Mouse (Mus musculus): ENCODE data around the gene Fam83c.

Gene Fam83c

DNA sequence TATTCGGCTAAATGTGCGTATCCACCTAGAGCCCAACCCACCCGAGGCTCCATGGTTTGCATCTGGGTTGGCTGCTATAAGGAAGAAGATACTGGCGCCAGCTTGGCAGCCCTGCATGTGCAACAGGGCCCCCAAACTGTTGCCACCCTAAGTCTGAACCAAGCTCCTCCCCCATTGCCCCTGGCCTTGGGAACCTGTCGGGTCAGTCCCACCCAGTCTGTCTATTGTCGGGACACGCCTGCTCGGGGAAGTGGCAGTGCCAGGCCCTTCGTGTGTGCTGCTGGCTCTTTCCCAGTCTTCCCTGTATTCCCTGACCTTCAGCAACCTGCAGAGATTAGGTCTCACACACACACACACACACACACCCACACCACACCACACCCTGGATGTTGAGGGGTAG is at the start of gene Fam83c:
Gene Fam83c (minus strand): TSS at position 123 of the 400 bp plus-strand sequence.
- no peak for DNase-seq (ENCODE audit: low read depth)

- DNase-seq (ENCODE audit: low read depth), result no peak
These were observed 47.4 kb upstream of the Fam83c start for GRCm38 (mm10) chr2:155882087-155882486.

- DNase-seq (ENCODE audit: low read depth), result peak; percentile 93
These were observed 44.6 kb upstream of the Fam83c start for GRCm38 (mm10) chr2:155878964-155879876.

- peak; percentile 22 for DNase-seq (ENCODE audit: low read depth)
These were observed 39.0 kb upstream of the Fam83c start for GRCm38 (mm10) chr2:155873636-155874035.

DNA sequence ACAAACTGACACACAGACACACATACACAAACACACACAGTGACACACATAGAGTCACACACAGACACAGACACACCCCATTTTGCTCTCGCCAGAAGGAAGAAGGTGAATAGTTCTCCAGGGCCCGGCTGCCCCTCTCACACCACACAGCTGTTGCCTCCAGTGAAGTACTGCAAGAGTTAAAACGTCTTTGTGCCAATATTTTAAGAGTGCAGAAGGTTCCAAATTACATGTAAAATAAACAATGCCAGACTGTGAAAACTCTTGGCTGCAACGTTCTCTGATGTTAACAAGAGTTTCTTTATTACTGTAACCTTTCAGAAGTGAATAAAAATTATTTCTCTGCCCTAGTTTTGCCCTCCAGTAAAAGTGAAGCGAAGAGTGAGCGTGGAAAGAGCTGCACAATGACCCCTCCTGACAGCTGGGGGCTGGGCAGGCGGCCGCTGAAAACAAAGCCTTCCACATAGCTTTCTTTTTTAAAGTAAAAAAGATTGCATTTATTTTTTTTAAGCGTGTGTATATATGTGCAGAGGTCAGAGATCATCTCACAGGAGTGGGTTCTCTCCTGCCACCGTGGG is 38.4 kb upstream of the Fam83c start:
- DNase-seq (ENCODE audit: low read depth), result peak; percentile 51

DNA sequence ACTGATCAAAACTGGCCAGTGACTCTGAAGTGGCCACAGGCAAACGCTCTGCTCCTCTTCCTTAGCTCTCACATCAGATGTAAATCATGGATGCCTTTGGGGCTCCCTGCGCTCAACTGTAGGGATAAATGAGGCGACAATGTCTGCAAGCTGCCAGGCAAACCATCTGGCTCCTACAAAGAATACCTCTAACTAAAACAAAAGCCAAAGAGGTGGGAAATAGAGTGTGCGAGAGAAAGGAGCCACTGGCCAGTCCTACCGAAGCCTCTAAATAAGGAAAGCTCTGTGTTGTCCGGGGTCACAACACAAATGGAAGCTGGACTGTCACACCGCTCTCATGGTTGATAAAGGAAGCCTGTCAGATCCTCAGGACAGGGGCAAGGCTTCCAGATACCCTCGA is 37.8 kb upstream of the Fam83c start:
- no peak for DNase-seq (ENCODE audit: low read depth)

DNA sequence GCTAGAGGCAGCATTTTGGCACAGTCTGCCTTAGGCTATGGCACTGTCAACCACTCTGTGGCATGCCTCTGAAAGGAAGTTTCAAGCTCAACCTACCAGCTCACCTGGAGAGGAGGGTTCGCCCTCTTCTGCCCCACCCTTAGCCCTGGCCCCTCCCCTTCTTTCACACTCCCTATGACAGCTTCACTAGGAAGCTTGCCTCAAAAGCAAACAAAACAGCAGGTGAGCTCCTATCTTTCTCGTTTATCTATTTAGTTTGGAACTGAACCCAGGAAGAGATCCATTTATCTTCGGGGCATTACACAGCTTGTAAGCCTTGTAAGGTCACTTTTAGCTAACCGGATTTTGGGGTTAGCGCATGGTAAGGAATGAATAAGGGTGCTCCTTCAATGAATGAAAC is 35.1 kb upstream of the Fam83c start:
- no peak for DNase-seq (ENCODE audit: low read depth)

DNA sequence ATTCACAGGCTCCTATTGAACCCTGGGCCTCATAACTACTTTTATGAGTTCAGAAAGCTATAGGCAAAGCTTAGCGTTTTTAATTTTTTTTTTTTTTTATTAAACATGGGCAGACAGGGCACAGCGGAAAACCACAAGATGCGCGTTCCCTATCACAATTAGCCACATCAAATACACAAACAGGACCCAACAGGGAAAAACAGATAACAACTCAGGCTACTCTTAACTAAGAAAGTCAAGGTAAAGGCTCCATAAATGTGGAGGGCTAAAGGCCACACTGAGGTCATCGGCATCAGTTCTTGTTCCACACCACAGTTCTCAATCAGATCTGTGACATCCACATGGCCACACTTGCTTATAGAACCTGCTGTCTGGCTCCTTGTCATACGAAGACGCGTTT is 33.7 kb upstream of the Fam83c start:
- DNase-seq (ENCODE audit: low read depth), result no peak

DNA sequence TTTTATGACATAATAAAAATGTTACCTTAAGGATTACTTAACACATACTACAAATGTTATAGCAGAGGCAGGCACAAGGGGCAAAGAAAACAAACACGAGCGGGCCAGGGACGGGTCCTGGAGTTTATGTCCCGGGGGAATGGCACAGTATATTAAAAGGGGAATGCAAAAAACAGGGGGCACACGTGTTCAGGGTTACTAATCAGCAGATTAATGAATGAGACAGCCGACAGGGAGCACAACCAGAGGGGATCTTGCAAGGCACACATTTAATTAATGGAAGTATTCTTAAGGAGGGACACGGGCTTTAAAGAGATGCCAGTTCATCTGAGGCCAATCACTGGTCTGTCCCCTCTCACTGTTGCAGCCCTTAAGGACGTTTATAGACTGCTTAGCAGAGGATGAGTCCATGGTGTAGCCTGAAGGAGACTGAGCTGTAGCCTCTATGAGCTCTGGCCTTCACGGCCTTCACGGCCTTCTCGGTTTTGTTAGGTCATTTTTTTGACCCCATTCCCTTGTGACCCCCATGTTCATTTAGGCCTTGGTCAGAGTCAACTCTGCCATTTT is 28.7 kb upstream of the Fam83c start:
- no peak for DNase-seq (ENCODE audit: low read depth)

GRCm38 (mm10) chr2:155862573-155863300 is 28.1 kb upstream of the Fam83c start:
- no peak for DNase-seq (ENCODE audit: low read depth)

DNA sequence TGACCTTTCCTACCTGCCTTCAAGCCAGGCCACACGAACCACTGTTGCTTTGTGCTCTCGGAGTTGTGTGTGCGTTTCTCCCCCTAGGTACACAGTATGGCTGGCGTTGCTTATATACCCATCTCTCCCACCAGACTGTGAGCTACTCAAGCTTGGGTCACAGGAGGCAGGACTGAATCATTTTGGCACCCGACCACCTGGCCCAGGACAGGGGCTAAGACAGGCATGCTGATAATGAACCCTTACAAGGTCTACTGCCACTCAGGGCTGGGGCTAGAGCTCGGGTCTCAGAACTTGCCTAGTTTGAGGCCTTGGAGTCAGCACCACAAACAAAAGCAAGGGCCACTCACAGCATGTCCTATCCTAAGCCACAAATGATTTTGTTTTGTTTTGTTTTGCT is 26.9 kb upstream of the Fam83c start:
- no peak for DNase-seq (ENCODE audit: low read depth)

GRCm38 (mm10) chr2:155860102-155860501 is 25.4 kb upstream of the Fam83c start:
- DNase-seq (ENCODE audit: low read depth), result no peak

GRCm38 (mm10) chr2:155852536-155852935 is 17.9 kb upstream of the Fam83c start:
- DNase-seq (ENCODE audit: low read depth), result no peak

DNA sequence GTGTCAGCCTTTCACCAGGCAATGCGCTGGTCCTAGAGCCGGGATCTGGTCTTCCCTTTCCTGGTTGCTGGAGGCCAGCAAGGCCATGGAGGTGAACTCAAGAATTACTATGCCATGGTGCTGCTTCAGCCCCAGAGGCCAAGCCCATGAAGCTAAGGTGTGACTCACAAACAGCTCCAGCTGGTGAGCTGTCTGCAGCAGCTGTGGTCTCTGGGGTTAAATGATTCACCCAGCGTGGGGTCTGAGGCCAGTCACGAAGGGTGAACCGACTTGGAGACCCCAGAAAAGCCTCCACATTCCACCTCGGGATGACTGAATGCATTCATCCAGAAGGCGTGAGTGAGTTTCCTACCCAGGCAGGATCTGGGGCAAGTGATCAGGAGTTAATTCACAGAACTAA is 15.5 kb upstream of the Fam83c start:
- DNase-seq (ENCODE audit: low read depth), result peak; percentile 76

DNA sequence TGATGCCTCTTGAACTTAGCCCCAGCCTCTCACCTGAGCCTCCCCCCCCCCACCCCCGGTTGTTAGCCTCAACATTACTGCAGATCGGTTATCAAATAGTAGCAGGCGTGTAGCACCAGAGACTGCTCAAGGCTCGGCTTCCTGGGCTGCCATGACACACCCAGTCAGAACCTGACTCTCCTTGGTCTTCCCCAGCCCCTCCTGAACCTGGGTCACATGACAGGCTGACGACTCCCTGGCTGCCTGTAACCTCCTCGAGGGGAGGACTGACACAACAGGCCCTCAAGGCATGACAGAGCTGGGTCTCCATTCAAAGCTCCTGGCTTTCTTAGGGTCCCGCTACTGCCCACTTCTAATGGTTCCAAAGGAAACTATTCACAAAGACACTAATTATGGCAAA is 14.8 kb upstream of the Fam83c start:
- no peak for DNase-seq (ENCODE audit: low read depth)

- DNase-seq (ENCODE audit: low read depth), result peak; percentile 91
These were observed 13.6 kb upstream of the Fam83c start for GRCm38 (mm10) chr2:155848291-155848690.

- peak; percentile 69 for DNase-seq (ENCODE audit: low read depth)
These were observed 12.3 kb upstream of the Fam83c start for GRCm38 (mm10) chr2:155846930-155847329.

GRCm38 (mm10) chr2:155838961-155839360 is 4.3 kb upstream of the Fam83c start:
- no peak for DNase-seq (ENCODE audit: low read depth)

DNA sequence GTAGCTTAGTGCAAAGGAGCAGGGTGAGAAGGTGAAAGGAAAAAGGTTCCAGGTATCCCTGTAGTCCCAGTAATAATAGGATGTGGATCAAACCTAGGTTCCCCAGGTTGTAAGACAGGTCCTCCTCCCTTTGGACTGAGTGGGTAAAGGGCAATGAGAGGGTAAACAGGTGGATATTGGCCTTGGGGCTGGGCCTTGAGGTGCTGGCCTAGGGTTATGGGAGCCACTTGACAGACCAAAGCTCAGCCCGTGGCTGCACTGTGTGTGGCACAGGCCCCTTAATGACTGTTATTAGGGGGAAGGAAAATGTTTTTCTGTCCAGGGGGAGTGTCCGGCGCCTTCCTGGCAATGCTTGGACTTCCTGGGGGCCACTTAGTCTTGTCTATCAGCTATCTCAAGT is 3.3 kb upstream of the Fam83c start:
- no peak for DNase-seq (ENCODE audit: low read depth)

GRCm38 (mm10) chr2:155832087-155832486 is 2.6 kb downstream of the Fam83c start:
- DNase-seq (ENCODE audit: low read depth), result peak; percentile 32

- peak; percentile 65 for DNase-seq (ENCODE audit: low read depth)
These were observed 3.4 kb downstream of the Fam83c start for GRCm38 (mm10) chr2:155831302-155831701.

DNA sequence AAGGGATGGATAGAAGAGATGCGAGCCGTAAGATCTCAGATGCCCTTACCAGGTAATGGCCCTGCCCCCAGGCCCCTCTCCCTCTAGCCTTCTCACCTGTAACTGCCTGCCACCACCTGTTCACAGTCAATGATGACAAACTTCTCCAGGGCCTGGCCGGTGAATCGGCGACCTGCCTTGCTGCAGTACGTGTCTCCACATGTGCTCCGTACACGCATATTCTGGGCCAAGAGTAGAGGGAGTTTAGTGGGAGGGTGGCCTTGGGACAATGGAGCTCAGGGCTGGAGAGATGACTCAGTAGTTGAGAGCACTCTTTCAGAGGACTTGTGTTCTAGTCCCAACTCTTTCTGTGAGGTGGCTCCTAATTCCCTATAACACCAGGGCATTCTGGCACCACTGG is 3.8 kb downstream of the Fam83c start:
- no peak for DNase-seq (ENCODE audit: low read depth)

All from NIH3T3 (cell line).